Mouse (Mus musculus) left cerebral cortex, adult 2 months (tissue): Measurements from ENCODE around the gene Pan3. TPM values are rescaled to one million over a fixed set of nuclear protein-coding genes. Genes with fewer than 3 reads are reported as not detected.
A peak's percentile ranks its signal among the peaks of the same experiment; 100 is the strongest.

Experiments
- DNase-seq, 2 experiments: peaks; one replicate each; pipeline ENCODE4 v3.0.0; 2021 to 2022; ENCODE audit warnings: low spot score in 2 of 2, mixed read lengths in 1 of 2; ENCODE audit errors: extremely low spot score in 1 of 2
- H3K27ac ChIP-seq: fragments of 200-600 bp; 2 replicates; pipeline ENCODE4 v1.8.1; 2022
- H3K4me3 ChIP-seq: fragments of 200-600 bp; 2 replicates; pipeline ENCODE4 v1.8.1; 2022
- CTCF ChIP-seq: fragments of 200-600 bp; IDR thresholded peaks from 2 replicates; pipeline ENCODE4 v1.8.1; 2022; ENCODE audit warnings: antibody characterized with exemption, mild to moderate bottlenecking, moderate library complexity
- intact Hi-C: fragments of 180-260 bp; cut with DNase I; formaldehyde crosslinking; loops from one replicate; pipeline ENCODE4 v1.15.1; 2025
- long read RNA-seq, 2 experiments: library from polyadenylated mRNA; stranded (forward); transcript quantifications; one replicate each; pipeline ENCODE4 v2.0.0; 2021; ENCODE audit warnings: borderline mapping rate in 2 of 2
- total RNA-seq, 2 experiments: library from RNA; stranded (reverse); gene quantifications; 2 replicates each; pipeline ENCODE4 v1.2.3; 2021

The Pan3 gene
- 10 to 100 TPM; 92.7 to 99.7 TPM for total RNA-seq
- long read RNA-seq, experiment 1, full-length matches to known transcripts, result 1 of 18 reads
- long read RNA-seq, experiment 1, partial matches to known transcripts, result 8 of 18 reads
- long read RNA-seq, experiment 1, other reads (novel, unspliced or antisense), result 9 of 18 reads
- long read RNA-seq, experiment 2, full-length matches to known transcripts, result 1 of 18 reads
- long read RNA-seq, experiment 2, partial matches to known transcripts, result 7 of 18 reads
- long read RNA-seq, experiment 2, other reads (novel, unspliced or antisense), result 10 of 18 reads

DNA sequence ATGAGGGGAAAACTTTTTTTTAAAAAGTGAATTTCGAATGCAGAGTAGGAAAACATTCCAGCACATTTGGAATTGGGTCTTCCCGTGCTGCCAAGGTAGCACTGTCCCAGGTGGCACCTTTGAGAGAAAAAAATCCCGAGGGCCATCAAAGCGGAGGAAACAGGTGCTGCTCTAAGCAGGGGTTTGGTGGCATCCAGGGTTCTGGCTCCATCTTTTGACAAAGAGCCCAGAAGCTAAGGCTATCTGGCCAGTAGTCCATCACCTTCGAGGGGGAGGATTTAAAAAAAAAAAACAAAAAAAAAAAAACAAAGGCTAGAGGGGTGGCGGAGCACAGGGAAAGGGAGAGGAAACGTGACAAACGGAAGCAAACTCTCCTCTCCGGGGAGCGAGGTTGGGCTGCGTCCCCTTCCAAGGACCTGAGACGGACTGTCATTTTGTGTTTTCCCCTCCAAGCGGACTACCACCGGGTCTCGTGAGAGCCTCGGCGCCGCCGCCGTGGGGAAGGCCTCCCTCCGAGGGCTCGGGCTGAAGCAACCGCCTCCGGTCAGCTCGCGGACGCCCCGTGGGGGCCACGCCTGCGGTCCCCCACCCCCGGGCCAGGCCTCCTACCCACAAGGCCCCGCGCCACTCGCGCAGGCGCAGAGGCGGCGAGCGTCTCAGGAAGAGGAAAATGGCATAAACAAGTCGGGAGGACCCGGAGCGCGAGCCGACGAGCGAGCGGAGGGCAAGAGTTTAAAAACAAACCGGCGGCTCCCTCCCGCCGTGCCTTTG, at the start of gene Pan3:
Gene Pan3 (plus strand): TSS at position 627 of the 771 bp plus-strand sequence.
- intact Hi-C loops, result loop anchor here (5.0 kb wide), 2 partner anchors 108 to 433 kb away; partner anchors contain the start of gene Pomp
- Histone ChIP-seq H3K27ac (peak within 1 kb of the TSS; percentile 99), H3K4me3 (peak within 1 kb of the TSS; percentile 77)
- TF ChIP-seq CTCF, result no peak
- DNase-seq, result peak; percentile 94 to 98

DNA sequence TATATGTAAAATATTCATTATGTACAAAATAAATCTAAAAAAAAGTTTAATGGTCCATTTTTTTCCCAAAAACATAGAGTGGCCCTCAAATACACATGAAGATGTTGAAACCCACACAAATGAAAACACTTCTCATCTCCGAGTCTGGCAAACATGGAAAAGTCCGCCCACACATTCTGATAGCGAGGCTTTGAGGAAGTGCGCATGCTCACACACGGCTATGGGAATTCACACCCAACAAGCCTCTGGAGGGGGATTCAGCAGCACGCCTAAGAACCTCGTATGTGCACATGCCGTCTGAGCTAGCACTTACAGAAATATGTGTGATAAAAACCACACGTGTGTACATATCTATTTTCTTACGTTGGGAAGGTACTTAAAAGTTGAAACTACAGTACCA, 48.6 kb upstream of the Pan3 start:
- intact Hi-C loops, result no loop called here
- Histone ChIP-seq H3K27ac (no peak overlapping the region), H3K4me3 (no peak overlapping the region)
- TF ChIP-seq CTCF, result no peak
- peak in 1 of 2 experiments; percentile 19 for DNase-seq

DNA sequence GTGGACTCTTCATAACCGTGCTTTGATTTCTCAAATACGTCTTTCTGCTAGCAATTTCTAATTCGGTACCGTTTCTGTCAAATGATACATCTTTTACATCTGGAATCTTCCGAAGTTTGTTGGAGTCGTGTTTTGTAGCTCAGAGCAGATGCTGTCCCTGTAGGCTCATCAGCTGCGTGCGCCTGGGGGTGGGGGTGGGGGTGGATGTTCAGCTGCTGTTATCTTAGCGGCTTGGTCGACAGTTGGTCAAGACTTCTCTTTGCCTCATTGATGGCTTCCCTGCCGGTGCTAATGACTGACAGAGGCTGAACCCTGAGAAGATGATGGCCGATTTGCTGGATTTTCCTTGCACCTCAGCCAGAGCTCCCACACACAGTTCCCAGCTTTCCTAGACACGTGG, 43.1 kb upstream of the Pan3 start:
- intact Hi-C loops, result no loop called here
- H3K4me3 ChIP-seq, result no peak overlapping the region
- no peak for TF ChIP-seq CTCF
- H3K27ac ChIP-seq, result no peak overlapping the region
- DNase-seq, result no peak

DNA sequence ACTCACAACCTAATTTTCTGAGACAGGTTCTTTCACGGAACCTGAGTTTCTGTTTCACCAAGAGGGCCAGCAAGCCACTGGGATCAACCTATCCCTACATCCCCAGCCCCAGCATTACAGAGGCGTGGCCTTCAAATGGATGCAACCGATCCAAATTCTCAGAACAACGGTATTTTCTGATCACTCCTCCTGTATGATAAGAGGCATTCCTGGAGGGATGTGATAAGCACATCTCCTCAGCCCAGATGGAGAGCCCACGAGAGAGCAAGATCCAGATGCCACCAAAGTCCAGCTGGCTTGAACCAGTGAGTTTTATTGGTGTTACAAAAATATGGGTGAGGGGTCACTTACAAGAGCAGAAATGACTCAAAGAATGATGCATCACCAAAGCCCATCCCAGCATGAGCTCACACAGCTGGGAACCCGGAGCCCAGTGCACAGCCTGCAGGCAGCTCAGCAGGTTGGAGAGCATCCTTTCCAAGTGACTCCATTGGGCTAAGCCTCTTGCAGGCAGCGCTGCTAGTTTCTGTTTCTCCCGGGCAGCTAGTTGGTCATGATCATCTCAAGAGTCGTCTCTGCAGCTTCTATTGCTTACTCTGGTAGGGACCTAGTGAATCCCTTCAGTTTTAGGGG, 41.5 kb upstream of the Pan3 start:
- intact Hi-C loops, result no loop called here
- no peak for TF ChIP-seq CTCF
- DNase-seq, result no peak
- H3K27ac ChIP-seq, result no peak overlapping the region
- H3K4me3 ChIP-seq, result no peak overlapping the region

DNA sequence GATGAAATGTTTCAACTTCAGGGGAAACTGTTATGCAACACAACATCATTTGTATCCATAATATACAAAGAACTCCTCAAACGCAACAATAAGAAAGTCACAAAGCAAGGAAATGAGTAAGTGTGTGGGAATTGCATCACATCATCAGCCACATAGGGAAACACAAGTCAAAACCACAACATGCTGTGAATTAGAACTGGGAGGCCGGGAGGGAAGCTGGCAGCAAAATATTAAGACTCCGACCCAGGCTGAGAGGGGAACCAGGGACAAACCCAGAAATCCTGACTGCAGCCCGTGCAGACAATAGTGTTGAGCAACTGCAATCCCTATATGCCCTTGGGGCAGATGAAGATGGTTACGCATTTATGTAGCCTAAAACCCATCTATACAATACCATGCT, 40.9 kb upstream of the Pan3 start:
- DNase-seq, result no peak
- TF ChIP-seq CTCF, result no peak
- Histone ChIP-seq H3K4me3 (no peak overlapping the region), H3K27ac (no peak overlapping the region)
- intact Hi-C loops, result no loop called here

DNA sequence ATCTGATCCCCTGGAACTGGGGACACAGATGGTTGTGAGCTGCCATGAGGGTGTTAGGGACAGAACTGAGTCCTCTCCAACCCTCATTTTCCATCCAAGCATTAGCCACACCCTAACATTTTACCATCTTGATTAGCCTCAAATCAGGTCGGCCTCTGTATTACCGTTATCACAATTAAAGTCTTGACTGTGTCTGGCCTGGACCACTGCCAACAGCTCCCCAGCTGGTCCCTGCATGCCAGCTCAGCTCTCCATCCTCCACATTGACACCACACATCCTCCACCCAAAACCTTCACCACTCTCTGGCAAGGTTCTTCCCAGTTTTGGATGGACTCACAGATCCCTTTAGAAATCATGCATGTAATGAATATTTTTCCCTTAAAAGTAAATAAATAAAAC, 39.2 kb upstream of the Pan3 start:
- intact Hi-C loops, result no loop called here
- TF ChIP-seq CTCF, result no peak
- H3K4me3 ChIP-seq, result no peak overlapping the region
- DNase-seq, result no peak
- no peak overlapping the region for H3K27ac ChIP-seq

DNA sequence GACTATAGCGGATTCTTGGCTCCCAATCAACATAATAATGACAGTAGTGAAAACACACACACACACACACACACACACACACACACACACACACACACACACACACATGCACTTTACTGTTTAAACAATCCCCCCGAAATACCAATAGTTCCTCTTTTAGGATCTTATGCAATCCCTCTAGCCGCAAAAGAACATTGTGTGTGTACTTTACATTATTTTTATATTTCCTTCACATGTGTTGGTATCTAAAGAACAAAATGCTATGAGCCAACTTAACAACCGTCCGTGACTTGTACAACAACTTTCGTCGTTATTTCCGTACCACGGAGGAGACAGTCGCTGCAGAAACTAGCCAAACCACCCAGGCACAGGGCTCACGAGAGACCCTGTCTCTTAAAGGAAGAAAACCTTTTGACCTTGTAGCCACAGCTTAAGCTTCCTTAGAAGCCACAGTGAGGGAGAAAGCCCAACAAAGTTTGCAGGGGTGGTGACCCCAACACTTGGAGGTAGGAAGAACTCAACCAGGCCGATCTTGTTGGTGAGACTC, 37.2 kb upstream of the Pan3 start:
- no peak for DNase-seq

DNA sequence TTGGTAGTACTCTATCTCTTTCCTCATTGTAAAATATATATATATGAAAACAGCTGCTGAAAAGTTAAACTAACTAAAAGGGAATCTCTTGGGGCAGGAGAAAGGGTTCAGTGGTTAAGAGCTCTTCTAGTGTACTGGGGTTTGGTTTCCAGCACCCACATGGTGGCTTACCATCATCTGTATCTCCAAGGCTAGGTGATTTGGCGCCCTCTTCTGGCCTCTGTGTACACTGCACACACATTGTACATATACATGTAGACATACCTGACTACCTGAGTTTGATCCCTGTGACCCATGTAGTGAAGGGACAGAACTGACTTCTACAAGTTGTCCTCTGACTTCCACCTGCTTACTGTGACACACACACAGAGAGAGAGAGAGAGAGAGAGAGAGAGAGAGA, 34.9 kb upstream of the Pan3 start:
- Histone ChIP-seq H3K27ac (no peak overlapping the region), H3K4me3 (no peak overlapping the region)
- DNase-seq, result no peak
- TF ChIP-seq CTCF, result no peak
- intact Hi-C loops, result no loop called here

More for the DNA sequence above, 37.2 kb upstream of the Pan3 start:
- no peak for TF ChIP-seq CTCF
- no peak overlapping the region for H3K27ac ChIP-seq
- H3K4me3 ChIP-seq, result no peak overlapping the region
- intact Hi-C loops, result no loop called here

DNA sequence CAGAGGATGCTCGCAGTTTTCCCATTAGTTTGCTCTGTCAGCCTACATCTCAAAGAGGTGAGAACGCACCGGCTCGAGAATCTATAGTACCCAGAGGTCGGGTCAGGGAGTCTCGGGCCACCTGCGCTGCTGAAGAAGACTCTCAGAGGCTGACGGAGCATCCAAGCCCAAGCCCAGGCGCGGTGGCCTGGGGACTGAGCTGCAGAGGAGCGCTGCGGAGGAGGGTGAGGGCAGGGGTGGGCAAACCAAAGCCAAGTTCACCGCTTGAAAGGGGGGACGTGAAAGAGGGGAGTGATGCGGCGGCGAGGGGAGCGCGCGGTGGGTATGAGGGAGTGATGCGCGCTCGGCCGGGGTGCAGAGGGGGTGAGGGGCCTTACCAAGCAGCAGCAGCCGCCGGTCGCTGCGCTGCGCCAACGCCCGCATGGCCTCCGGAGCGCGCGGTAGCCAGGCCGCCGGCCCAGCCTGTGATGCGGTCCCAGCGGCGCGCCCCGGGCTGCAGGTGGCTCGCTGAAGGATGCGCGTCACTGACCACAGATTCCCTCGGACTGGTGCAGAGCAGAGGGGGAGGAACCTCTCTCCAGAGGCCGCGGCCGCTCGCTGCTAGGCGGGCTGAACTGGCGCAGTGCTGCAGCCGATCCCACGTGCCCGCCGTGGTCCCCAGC, 30.0 kb upstream of the Pan3 start, which contains the start of gene Flt3:
Gene Flt3 (minus strand): TSS at position 647 of the 662 bp plus-strand sequence.
- peak within 1 kb of the TSS; percentile 60 for H3K4me3 ChIP-seq
- peak within 1 kb of the TSS; percentile 61 for H3K27ac ChIP-seq
- intact Hi-C loops, result loop anchor here (5.0 kb wide), 2 partner anchors 447 to 547 kb away; no protein-coding TSS in a partner anchor
- peak; percentile 23 to 37 for DNase-seq
- no peak for TF ChIP-seq CTCF

DNA sequence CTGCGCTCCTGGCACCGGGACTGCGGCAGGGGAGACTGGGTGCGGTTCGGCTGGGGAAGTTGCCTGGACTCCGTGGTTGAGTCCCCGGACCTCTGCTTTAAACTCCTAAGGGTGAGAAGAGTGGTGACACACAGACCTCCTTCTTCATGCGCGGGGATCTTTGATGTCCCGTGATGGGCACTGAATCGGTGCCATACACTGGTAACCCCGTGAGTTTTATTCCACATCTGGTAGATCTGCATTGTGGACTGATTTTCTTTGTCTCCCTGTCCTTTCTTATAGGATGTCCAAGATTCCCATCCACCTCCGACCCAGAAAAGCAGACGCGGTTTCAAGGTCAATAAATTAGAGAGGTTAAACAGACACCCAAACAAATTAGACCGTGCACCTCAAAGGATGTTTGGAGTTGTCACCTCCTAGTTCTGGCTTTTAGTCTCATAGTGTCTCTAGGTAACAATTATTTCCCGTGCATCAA, 29.4 kb upstream of the Pan3 start:
- intact Hi-C loops, result loop anchor here (5.0 kb wide), 2 partner anchors 447 to 547 kb away; no protein-coding TSS in a partner anchor
- H3K4me3 ChIP-seq, result peak overlapping the region; percentile 60
- DNase-seq, result no peak
- no peak for TF ChIP-seq CTCF
- H3K27ac ChIP-seq, result peak overlapping the region; percentile 61

DNA sequence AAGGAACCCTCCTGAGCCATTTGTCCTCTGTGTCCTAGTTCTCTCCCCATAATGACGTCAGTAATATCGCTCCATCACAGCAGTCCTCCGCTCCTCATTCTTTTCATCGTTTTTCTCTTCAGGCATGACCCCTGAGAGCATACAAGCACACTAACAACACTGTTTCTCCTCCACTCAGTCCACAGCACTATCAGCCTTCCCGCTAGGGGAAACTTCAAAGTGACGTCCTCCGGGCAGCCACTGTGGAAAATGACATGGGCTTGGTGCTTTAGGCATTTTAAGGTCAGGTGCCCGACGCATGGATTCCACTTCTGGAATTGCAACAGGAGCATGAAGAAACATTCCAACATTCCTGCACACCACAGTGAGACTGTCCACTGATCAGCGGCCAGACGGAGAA, 28.9 kb upstream of the Pan3 start:
- no peak; the same call in 1 of the 2 replicates for TF ChIP-seq CTCF
- intact Hi-C loops, result loop anchor here (5.0 kb wide), 2 partner anchors 446 to 546 kb away; no protein-coding TSS in a partner anchor
- H3K27ac ChIP-seq, result peak overlapping the region; percentile 61
- no peak for DNase-seq
- peak overlapping the region; percentile 60 for H3K4me3 ChIP-seq
